Mouse (Mus musculus): ENCODE data around the gene Zfp385a.

DNA sequence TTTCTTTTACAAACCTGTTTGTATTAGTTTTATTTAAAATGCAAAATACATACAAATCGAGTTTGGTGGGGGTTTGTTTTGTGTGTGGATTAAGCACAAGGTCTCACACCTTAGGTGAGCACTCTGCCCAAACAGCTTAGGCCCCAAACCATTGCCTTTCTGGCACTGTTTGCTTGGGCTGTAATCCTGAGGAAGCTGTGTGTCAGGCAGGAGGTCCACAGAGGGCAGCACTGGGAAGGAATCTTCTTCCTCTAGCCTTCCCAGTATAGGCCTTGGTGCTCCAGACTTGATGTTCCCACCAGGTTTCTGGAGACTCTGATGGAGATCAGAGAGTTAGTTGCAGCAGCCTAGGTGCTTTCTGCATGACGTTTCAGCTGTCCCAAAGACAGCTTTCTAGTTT is 55.2 kb downstream of the Zfp385a start:
- TF ChIP-seq CTCF (IDR thresholded peaks at IDR 0.05; ENCODE audit: control insufficient read depth, insufficient read depth, insufficient read length) = no peak
- TF ChIP-seq USF1 (IDR thresholded peaks at IDR 0.05; ENCODE audit: low read depth) = no peak
- no peak for TF ChIP-seq MYOD1 (IDR thresholded peaks at IDR 0.05; ENCODE audit: control insufficient read depth, insufficient read length, low read depth)
- TF ChIP-seq MAX (IDR thresholded peaks at IDR 0.05) = no peak
- no peak for TF ChIP-seq MYOG (IDR thresholded peaks at IDR 0.05; ENCODE audit: control insufficient read depth, extremely low read depth, insufficient read length)
- no peak for TF ChIP-seq CEBPB (IDR thresholded peaks at IDR 0.05; ENCODE audit: low read depth)
- TF ChIP-seq FOSL1 (IDR thresholded peaks at IDR 0.05; ENCODE audit: insufficient read depth, low read length, poor library complexity, severe bottlenecking) = no peak

Measured in C2C12 (cell line).